Mouse (Mus musculus): Measurements from ENCODE around the gene Gm773. TPM values are rescaled to one million over a fixed set of nuclear protein-coding genes. Genes with fewer than 3 reads are reported as not detected.
"Not testable (repeated sequence)": the region's sequence is repeated elsewhere in the genome, so short reads cannot be mapped to it uniquely, and the experiment has no call there.

Gm773 gene
- not detected in 2 replicates for polyA plus RNA-seq (2012; rRNA removed)

DNA sequence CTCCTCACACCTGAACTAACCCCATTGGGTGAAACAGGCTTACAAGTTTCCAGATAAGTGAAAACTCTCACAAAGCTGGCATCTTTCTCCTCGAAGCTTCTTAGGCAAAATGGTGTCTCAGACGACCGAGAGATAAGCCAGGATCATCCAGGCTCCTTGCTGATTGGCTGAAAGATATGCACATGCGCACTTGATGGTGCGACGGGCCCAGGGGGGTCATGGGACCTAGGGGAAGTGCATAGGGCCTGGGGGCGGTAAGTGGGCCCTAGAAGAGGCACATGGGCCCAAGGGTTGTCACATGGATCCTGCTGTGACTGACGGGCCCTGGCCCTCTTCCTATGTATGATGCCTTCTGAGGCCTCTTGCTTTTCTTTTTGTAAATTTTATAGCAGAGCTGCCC lies at the start of gene Gm773:
TSS of gene Gm773 (minus strand) at position 111 of the 400 bp plus-strand sequence.
- Histone ChIP-seq H3K27ac (ENCODE audit: insufficient read depth, low read length) (no peak within 1 kb of the TSS), H3K4me1 (ENCODE audit: control insufficient read depth, insufficient read depth, low read length) (no peaks in the 10 kb centered on the region), H3K4me3 (ENCODE audit: insufficient read depth, low read length) (no peak within 1 kb of the TSS)
- TF ChIP-seq POLR2A (IDR thresholded peaks at IDR 0.05; ENCODE audit: extremely low read depth, insufficient read depth, low read length) = no peak
- no peak for TF ChIP-seq CTCF (IDR thresholded peaks at IDR 0.05; ENCODE audit: extremely low read depth, insufficient read depth, low read length)

- H3K4me3 ChIP-seq (ENCODE audit: insufficient read depth, low read length); H3K27ac ChIP-seq (ENCODE audit: insufficient read depth, low read length); H3K4me1 ChIP-seq (ENCODE audit: control insufficient read depth, insufficient read depth, low read length): not testable (repeated sequence)
These were observed 26.2 kb downstream of the Gm773 start for GRCm38 (mm10) chrX:56186449-56186848.

DNA sequence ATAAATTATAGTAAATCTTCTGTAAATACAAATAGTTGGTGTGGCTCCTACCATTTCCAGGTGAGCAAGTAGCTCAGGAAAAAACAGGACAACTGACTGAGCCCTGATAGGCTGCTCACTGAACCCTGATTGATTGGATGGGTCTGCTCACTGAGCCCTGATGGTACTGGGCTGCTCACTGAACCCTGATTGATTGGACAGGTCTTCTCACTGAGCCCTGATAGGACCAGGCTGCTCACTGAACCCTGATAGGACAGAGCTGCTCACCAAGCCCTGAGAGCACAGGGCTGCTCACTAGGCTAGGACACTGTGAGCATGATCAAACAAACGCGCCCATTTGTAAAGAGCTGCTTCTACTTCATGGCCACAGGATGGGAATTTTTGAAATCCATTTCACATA lies 61.3 kb downstream of the Gm773 start:
- Histone ChIP-seq H3K4me3 (ENCODE audit: insufficient read depth, low read length) (no peak overlapping the region), H3K4me1 (ENCODE audit: control insufficient read depth, insufficient read depth, low read length) (no peaks in the 10 kb centered on the region), H3K27ac (ENCODE audit: insufficient read depth, low read length) (no peak overlapping the region)
- TF ChIP-seq CTCF (IDR thresholded peaks at IDR 0.05; ENCODE audit: extremely low read depth, insufficient read depth, low read length) = no peak
- no peak for TF ChIP-seq POLR2A (IDR thresholded peaks at IDR 0.05; ENCODE audit: extremely low read depth, insufficient read depth, low read length)

Other genes with a start within 250 kb of the Gm773 start
- 0.23 TPM in 1 of 2 replicates, not detected in the other for gene 3830403N18Rik, start 76.3 kb downstream of the Gm773 start, polyA plus RNA-seq (2012; rRNA removed)
- 2.5 and 2.6 TPM in 2 replicates for gene Zfp449, start 133.5 kb upstream of the Gm773 start, polyA plus RNA-seq (2012; rRNA removed)
- 18.6 and 19.2 TPM in 2 replicates for gene Smim10l2a, start 161.7 kb upstream of the Gm773 start, polyA plus RNA-seq (2012; rRNA removed)
- gene Gm2174, start 235.1 kb upstream of the Gm773 start, polyA plus RNA-seq (2012; rRNA removed) = 0.58 TPM in 1 of 2 replicates, not detected in the other
- gene Ints6l, start 242.0 kb upstream of the Gm773 start, polyA plus RNA-seq (2012; rRNA removed) = 74.5 and 82.6 TPM in 2 replicates